Mouse (Mus musculus) lung, adult 10 weeks (tissue): ENCODE results near the gene Ccdc180. TPM values are rescaled to one million over a fixed set of nuclear protein-coding genes. Genes with fewer than 3 reads are reported as not detected.

Experiments used
- polyA plus RNA-seq: library from polyadenylated mRNA; stranded (reverse); fragments of 350-450 nt; fragmentation: Illumina TruSeq; extraction: RNeasy Lipid Tissue Mini Kit (QIAGEN cat#74804); gene quantifications from one replicate; pipeline ENCODE4 v1.2.3, GENCODE M21; 2014; ENCODE audit warnings: low read depth, low replicate concordance; ENCODE audit not compliant: insufficient read depth

The Ccdc180 gene
- polyA plus RNA-seq, result 2.1 TPM

DNA sequence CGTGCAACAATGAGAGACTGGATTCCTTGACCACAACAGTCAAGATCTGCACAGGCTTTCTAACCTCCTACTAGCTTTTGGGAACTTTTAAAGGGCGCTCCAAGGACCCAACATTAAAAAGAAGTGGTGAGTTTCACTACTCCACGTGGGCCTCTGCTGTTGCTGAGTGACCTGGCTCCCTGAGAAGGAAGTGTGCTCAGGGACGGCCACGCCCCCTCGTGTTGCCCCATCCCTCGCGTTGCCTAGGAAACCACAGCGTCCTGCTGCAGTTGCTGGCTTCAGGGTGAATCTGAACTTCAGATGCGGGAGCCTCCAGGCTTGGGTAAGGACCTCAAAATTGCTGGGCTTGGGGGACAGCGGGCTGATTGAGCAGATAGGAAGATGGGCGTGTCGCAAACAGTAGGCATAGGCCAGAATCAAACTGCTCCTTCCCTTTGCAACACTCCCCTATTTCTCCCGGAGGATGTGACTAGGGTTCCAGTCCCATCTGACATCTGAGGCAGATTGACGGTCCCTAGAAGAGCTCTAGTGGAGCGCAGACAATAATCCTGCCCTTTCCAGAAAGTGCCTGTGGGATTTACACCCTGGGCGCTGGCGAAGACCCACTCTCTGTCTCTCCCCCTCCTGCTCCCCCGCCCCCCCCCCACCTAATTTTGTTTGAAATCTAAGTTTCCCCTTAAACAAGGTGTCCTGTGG, at the start of gene Ccdc180:
Ccdc180 (plus strand) TSS at position 238 of the 696 bp plus-strand sequence.

DNA sequence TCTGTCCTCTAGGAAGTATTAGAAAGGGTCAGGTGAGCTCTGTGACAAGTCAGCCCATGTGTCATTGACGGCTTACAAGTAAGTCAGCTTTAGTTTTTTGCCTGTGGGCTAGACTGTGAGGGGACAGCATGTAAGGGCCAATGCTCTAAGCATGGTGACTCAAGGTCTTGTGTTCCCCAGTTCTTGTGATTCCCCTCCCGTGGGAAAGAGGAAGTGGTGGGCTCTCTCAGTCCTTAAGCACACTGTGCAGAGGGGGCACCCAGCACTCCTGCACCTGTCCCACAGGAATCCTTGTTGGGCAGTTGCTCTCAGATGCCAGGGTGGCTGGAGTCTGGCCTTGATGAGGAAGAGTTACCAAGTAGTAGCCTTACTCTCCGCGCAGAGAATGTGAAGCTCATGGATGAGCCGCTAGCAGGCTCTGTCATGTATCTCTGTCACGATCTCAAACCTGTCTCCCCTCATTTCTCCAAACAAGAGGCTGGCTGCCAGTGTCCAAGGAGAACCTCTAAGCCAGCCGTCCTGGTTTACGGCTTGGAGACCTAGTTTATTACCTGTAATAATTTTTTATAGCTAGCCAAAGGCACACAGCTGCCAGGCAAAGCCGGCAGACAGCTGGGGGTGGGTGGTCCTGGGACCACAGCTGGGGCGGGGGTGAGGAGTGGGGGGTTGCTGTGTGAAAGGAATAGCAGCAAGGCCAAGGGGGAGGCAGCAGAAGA, 41.8 kb upstream of the Ccdc180 start, which contains the start of gene Stra6l:
Stra6l (plus strand) TSS at position 556 of the 716 bp plus-strand sequence.

DNA sequence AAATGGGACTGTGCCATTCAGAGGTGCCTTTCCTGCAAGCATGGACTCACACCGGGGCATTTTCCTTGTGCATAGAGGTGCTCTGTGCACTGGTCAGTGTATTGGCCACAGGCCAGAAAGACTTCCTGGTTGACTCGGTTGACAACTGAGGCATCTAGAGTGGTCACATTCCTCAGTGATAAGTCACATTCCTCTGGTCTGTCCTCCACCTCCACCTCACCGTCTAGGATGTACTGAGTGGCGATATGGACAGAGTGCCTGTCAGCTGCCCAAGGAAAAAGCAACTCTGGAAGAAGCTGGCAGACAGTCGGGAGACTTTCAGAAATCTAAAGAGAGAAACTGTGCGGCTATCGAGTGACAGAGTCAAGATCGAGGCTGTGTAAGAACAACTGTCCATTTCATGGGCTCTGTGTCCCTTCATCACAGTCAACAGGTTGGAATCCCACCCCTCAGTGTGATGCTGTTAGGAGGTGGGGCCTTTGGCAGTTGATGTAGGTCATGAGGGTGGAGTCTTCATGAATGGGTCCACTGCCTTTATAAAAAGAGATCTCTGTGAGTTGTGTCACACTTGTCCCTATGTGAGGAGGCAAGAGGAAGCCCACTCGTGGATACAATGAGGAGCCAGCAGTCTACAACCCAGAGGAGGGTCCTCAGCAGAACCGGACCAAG, 74.8 kb downstream of the Ccdc180 start, which contains the start of gene Tdrd7:
Tdrd7 (plus strand) TSS at position 564 of the 669 bp plus-strand sequence.

Other genes starting within 250 kb of the Ccdc180 start
- 3.5 TPM for gene Aldh1b1, start 91.3 kb upstream of the Ccdc180 start, polyA plus RNA-seq
- not detected for gene Igfbpl1, start 63.4 kb upstream of the Ccdc180 start, polyA plus RNA-seq
- gene Stra6l, start 41.6 kb upstream of the Ccdc180 start, polyA plus RNA-seq, result 0.10 TPM
- gene Tdrd7, start 75.0 kb downstream of the Ccdc180 start, polyA plus RNA-seq, result 31.2 TPM
- 21.7 TPM for gene Tmod1, start 148.6 kb downstream of the Ccdc180 start, polyA plus RNA-seq
- 18.5 TPM for gene Ncbp1, start 248.3 kb downstream of the Ccdc180 start, polyA plus RNA-seq
- 7.8 TPM for gene Tstd2, start 248.4 kb downstream of the Ccdc180 start, polyA plus RNA-seq